Mouse (Mus musculus) heart, adult 2 months (tissue): ENCODE results near the gene Smurf1. TPM values are rescaled to one million over a fixed set of nuclear protein-coding genes. Genes with fewer than 3 reads are reported as not detected.

ENCODE experiments used
- DNase-seq, 2 experiments: peaks; one replicate each; pipeline ENCODE4 v3.0.0; 2021
- H3K27ac ChIP-seq: fragments of 200-600 bp; 2 replicates; pipeline ENCODE4 v1.8.1; 2022
- H3K27me3 ChIP-seq: fragments of 200-500 bp; 2 replicates; pipeline ENCODE4 v1.6.1; 2012; ENCODE audit warnings: mild to moderate bottlenecking, low read length, inconsistent platforms, mixed read lengths; ENCODE audit not compliant: control insufficient read depth, insufficient read depth
- H3K36me3 ChIP-seq: fragments of 200-500 bp; 2 replicates; pipeline ENCODE4 v1.6.1; 2012; ENCODE audit warnings: low read length, inconsistent platforms; ENCODE audit not compliant: control insufficient read depth, insufficient read depth
- H3K4me1 ChIP-seq: fragments of 200-500 bp; 2 replicates; pipeline ENCODE4 v1.6.1; 2011; ENCODE audit warnings: low read length; ENCODE audit not compliant: control insufficient read depth, insufficient read depth
- H3K4me3 ChIP-seq: fragments of 200-600 bp; 2 replicates; pipeline ENCODE4 v1.8.1; 2022
- H3K79me2 ChIP-seq: fragments of 200-500 bp; replicated peaks from 2 replicates; pipeline ENCODE4 v1.6.1; 2012; ENCODE audit warnings: mild to moderate bottlenecking, inconsistent platforms, low read length, moderate library complexity, mixed read lengths; ENCODE audit not compliant: control insufficient read depth, insufficient read depth
- H3K9ac ChIP-seq: fragments of 200-500 bp; 2 replicates; pipeline ENCODE4 v1.6.1; 2012; ENCODE audit warnings: low read depth, mild to moderate bottlenecking, control low read depth, inconsistent platforms, low read length, mixed read lengths
- CTCF ChIP-seq: fragments of 200-600 bp; IDR thresholded peaks from 2 replicates; pipeline ENCODE4 v1.8.1; 2022; ENCODE audit warnings: antibody characterized with exemption, mild to moderate bottlenecking, moderate library complexity
- EP300 ChIP-seq: fragments of 200-500 bp; IDR thresholded peaks from 2 replicates; pipeline ENCODE4 v1.6.1; 2011; ENCODE audit warnings: low read depth, low read length, control low read depth; ENCODE audit not compliant: insufficient read depth
- POLR2A ChIP-seq: fragments of 200-500 bp; IDR thresholded peaks from 2 replicates; pipeline ENCODE4 v1.6.1; 2011; ENCODE audit warnings: mild to moderate bottlenecking, low read depth, low read length, control low read depth; ENCODE audit not compliant: insufficient read depth
- WGBS: fragments of 180-500 bp; shearing (Covaris S2); methylation state at CpG from one replicate; pipeline ENCODE4 v1.1.7; 2018; 5-methylcytosine and 5-hydroxymethylcytosine counted together
- intact Hi-C: fragments of 180-260 bp; cut with DNase I; formaldehyde crosslinking; loops from one replicate; pipeline ENCODE4 v1.15.1; 2025
- polyA plus RNA-seq: library from polyadenylated mRNA; depleted of rRNA; stranded (reverse); fragments of >200 nt; gene quantifications from 2 replicates; pipeline ENCODE4 v1.2.3, GENCODE M21; 2012
- total RNA-seq, 2 experiments: library from RNA; stranded (reverse); gene quantifications; 2 replicates each; pipeline ENCODE4 v1.2.3; 2021

The Smurf1 gene
- total and polyA plus RNA-seq, 3 experiments = 23.1 to 27.0 (median 26.6) TPM

- no peak for DNase-seq
- no peak overlapping the region for H3K4me3 ChIP-seq
- H3K27me3 ChIP-seq = no peaks in the 10 kb centered on the region
- WGBS = 80% methylated on average over 15 of the region's 15 CpGs
- no peaks in the 10 kb centered on the region for H3K36me3 ChIP-seq
- H3K79me2 ChIP-seq = no peaks in the 10 kb centered on the region
- intact Hi-C loops = no loop called here
- H3K27ac ChIP-seq = no peak overlapping the region
- no peak for TF ChIP-seq EP300
- TF ChIP-seq POLR2A = no peak
- no peak for TF ChIP-seq CTCF
- no peak overlapping the region for H3K9ac ChIP-seq
- H3K4me1 ChIP-seq = no peaks in the 10 kb centered on the region
These were observed 107.1 kb downstream of the Smurf1 start for GRCm38 (mm10) chr5:144858527-144858926.

GRCm38 (mm10) chr5:144855936-144856335 lies 109.7 kb downstream of the Smurf1 start:
- no peak overlapping the region for H3K4me3 ChIP-seq
- intact Hi-C loops = no loop called here
- 60% methylated on average over 6 of the region's 6 CpGs for WGBS
- no peaks in the 10 kb centered on the region for H3K79me2 ChIP-seq
- H3K27ac ChIP-seq = no peak overlapping the region
- H3K36me3 ChIP-seq = no peaks in the 10 kb centered on the region
- H3K27me3 ChIP-seq = no peaks in the 10 kb centered on the region
- no peak for DNase-seq
- H3K4me1 ChIP-seq = no peaks in the 10 kb centered on the region
- H3K9ac ChIP-seq = no peak overlapping the region
- TF ChIP-seq CTCF (no peak), EP300 (no peak), POLR2A (no peak)

GRCm38 (mm10) chr5:144853931-144854330 lies 111.7 kb downstream of the Smurf1 start:
- H3K36me3 ChIP-seq = no peaks in the 10 kb centered on the region
- DNase-seq = no peak
- TF ChIP-seq EP300 (no peak), CTCF (peak; percentile 41), POLR2A (no peak)
- no peaks in the 10 kb centered on the region for H3K4me1 ChIP-seq
- no peaks in the 10 kb centered on the region for H3K79me2 ChIP-seq
- WGBS = 87% methylated on average over 5 of the region's 5 CpGs
- H3K27me3 ChIP-seq = no peaks in the 10 kb centered on the region
- no peak overlapping the region for H3K27ac ChIP-seq
- intact Hi-C loops = no loop called here
- no peak overlapping the region for H3K4me3 ChIP-seq
- H3K9ac ChIP-seq = no peak overlapping the region

- no peak overlapping the region for H3K27ac ChIP-seq
- H3K27me3 ChIP-seq = no peaks in the 10 kb centered on the region
- H3K79me2 ChIP-seq = no peaks in the 10 kb centered on the region
- no peak overlapping the region for H3K9ac ChIP-seq
- no peaks in the 10 kb centered on the region for H3K36me3 ChIP-seq
- no peaks in the 10 kb centered on the region for H3K4me1 ChIP-seq
- 93% methylated on average over 3 of the region's 3 CpGs for WGBS
- no peak overlapping the region for H3K4me3 ChIP-seq
- no peak for DNase-seq
- intact Hi-C loops = no loop called here
- no peak for TF ChIP-seq EP300
- TF ChIP-seq CTCF = peak; percentile 46
- TF ChIP-seq POLR2A = no peak
These were observed 113.8 kb downstream of the Smurf1 start for GRCm38 (mm10) chr5:144851820-144852219.

GRCm38 (mm10) chr5:144849932-144850331 lies 115.7 kb downstream of the Smurf1 start:
- intact Hi-C loops = no loop called here
- no peak for DNase-seq
- Histone ChIP-seq H3K27ac (no peak overlapping the region), H3K4me3 (no peak overlapping the region), H3K4me1 (no peaks in the 10 kb centered on the region), H3K79me2 (no peaks in the 10 kb centered on the region), H3K36me3 (no peaks in the 10 kb centered on the region), H3K9ac (no peak overlapping the region), H3K27me3 (no peaks in the 10 kb centered on the region)
- no peak for TF ChIP-seq EP300
- TF ChIP-seq CTCF = no peak
- no peak for TF ChIP-seq POLR2A
- WGBS = 91% methylated on average over 10 of the region's 10 CpGs

GRCm38 (mm10) chr5:144848735-144849134 lies 116.9 kb downstream of the Smurf1 start:
- Histone ChIP-seq H3K79me2 (no peaks in the 10 kb centered on the region), H3K9ac (no peak overlapping the region), H3K27ac (no peak overlapping the region), H3K4me3 (no peak overlapping the region), H3K4me1 (no peaks in the 10 kb centered on the region), H3K27me3 (no peaks in the 10 kb centered on the region), H3K36me3 (no peaks in the 10 kb centered on the region)
- DNase-seq = no peak
- intact Hi-C loops = no loop called here
- WGBS = 57% methylated on average over 5 of the region's 5 CpGs
- no peak for TF ChIP-seq EP300
- no peak for TF ChIP-seq CTCF
- TF ChIP-seq POLR2A = no peak

- H3K4me1 ChIP-seq = no peaks in the 10 kb centered on the region
- DNase-seq = no peak
- TF ChIP-seq POLR2A = no peak
- no peak for TF ChIP-seq EP300
- TF ChIP-seq CTCF = no peak
- no peaks in the 10 kb centered on the region for H3K27me3 ChIP-seq
- H3K36me3 ChIP-seq = no peaks in the 10 kb centered on the region
- no peak overlapping the region for H3K4me3 ChIP-seq
- intact Hi-C loops = no loop called here
- no peak overlapping the region for H3K9ac ChIP-seq
- H3K27ac ChIP-seq = no peak overlapping the region
- no peaks in the 10 kb centered on the region for H3K79me2 ChIP-seq
- 96% methylated on average over 20 of the region's 20 CpGs for WGBS
These were observed 120.3 kb downstream of the Smurf1 start for GRCm38 (mm10) chr5:144845352-144845751.
